Mouse (Mus musculus) layer of hippocampus, adult 18-20 months (tissue): ENCODE results near the gene Rangap1. TPM values are rescaled to one million over a fixed set of nuclear protein-coding genes. Genes with fewer than 3 reads are reported as not detected.

Experiments used
- DNase-seq, 2 experiments: peaks; one replicate each; pipeline ENCODE4 v3.0.0; 2022; ENCODE audit warnings: low spot score in 2 of 2
- total RNA-seq, 2 experiments: library from RNA; stranded (reverse); gene quantifications; 2 replicates each; pipeline ENCODE4 v1.2.3; 2021

Rangap1 gene
- total RNA-seq, 2 experiments from 2014 or later: 158 to 167 TPM

DNA sequence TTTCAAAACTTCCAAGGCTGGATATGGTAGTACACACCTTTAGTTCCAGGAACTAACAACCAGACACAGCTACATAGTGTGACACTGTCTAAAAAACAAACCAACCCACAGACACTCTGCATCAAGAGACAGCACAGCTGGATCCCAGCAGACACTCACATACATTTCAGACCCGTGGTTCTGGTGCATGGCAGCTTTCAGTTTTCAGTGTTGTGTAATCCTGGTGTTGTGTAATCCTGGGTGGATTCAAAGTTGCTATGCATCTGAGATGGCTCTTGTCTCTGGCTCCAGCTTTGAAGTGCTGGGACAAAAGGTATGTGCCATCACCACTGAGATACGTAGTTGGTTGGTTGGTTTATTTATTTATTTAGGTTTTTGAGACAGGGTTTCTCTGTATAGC is 46.8 kb downstream of the Rangap1 start:
- DNase-seq: no peak

DNA sequence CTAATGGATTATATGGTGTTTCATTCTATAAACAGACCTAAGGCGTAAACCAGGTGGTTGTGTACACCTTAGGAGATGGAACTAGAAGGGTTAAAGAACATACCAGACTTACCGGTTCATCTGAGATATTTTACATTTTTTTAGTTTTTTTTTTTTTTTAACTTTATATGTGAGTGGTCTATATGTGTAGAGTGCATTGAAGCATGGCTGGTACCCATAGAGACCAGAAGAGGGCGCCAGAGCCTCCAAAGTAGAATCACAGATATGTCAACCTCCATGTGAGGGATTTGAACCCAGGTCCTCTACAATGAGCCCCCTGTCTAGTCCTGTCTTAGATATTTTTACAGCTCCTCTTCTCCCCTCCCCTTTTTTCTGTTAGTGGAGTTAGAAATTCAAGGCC is 47.5 kb downstream of the Rangap1 start:
- peak in 1 of 2 experiments; percentile 42 for DNase-seq

DNA sequence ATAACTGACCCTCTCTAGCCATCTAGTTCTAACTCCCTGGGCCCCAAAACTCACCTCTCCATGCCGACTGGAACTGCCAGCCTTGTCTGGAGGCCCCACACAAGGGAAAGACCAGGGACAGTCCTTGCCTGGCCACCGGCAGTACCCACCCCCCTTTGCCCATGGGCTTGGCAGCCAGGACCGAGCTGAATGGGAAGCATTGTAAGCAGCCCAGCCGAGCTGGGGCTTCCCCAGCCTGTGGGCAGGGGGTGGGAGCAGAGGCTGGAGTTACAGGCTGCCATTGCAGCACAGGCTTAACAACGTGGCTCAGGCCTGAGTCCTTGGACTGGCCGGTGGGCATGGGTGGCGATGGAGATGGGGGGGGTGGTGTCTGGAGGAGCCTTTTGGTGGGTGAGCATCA is 48.2 kb downstream of the Rangap1 start, which contains the start of gene Chadl:
Gene Chadl, minus strand, starts transcription at position 113 of the 400 bp plus-strand sequence.
- DNase-seq: peak in 1 of 2 experiments; percentile 48

DNA sequence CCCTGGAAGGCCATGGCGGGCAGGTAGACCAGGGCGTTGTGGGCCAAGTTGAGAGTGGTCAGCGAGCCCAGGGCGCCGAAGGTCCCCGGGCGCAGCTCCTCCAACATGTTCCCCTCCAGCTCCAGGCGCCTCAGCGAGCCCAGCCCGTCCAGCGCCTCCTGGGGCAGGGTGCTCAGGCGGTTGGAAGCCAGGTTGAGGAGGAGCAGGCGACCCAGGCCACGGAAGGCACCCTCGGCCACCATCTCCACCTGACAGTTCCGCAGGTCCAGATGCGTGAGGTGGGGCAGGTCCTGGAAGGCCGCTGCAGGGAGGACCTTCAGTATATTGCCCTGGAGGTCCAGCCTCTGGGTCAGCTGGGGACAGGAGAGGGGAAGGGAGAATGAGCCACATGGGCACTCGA is 50.4 kb downstream of the Rangap1 start:
- no peak for DNase-seq

DNA sequence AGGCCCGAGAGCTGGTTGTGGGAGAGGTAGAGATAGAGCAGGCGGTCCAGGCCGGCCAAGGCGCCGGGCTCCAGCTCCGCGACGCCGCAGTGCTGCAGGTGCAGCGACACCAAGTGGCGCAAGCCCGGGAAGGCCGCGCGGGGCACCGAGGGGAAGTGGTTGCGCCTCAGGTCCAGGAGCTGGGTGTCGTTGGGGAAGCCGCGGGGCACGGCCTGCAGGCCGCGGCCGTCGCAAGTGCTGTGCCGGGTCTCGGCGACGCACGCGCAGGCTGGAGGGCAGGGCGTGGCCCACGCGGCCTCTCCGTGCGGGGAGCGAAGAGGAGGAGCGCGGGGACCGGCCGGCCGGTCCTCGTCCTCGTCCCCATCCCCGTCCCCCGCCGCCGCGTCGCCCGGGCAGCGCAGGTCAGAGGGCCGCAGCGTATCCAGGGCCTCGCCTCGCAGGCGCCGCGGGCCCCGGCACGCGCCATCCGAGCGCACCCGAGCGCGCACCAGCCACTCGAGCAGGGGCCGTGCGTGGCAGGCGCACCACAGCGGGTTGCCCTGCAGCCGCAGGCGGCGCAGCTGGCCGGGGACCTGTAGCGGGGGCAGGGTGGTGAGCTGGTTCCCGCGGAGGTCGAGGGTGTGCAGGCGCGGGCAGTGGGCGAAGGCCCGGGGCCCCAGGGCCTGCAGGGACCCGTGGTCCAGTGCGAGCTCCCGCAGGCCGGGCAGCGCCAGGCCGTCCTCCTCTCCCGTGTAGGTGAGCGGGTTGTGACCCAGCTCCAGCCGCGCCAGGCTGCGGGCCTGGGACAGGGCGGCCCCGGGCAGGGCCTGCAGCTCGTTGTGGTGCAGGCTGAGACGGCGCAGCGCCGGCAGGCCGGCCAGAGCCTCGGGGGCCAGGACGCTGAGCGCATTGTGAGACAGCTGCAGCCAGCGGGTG is 51.1 kb downstream of the Rangap1 start:
- peak; percentile 37 to 68 for DNase-seq

DNA sequence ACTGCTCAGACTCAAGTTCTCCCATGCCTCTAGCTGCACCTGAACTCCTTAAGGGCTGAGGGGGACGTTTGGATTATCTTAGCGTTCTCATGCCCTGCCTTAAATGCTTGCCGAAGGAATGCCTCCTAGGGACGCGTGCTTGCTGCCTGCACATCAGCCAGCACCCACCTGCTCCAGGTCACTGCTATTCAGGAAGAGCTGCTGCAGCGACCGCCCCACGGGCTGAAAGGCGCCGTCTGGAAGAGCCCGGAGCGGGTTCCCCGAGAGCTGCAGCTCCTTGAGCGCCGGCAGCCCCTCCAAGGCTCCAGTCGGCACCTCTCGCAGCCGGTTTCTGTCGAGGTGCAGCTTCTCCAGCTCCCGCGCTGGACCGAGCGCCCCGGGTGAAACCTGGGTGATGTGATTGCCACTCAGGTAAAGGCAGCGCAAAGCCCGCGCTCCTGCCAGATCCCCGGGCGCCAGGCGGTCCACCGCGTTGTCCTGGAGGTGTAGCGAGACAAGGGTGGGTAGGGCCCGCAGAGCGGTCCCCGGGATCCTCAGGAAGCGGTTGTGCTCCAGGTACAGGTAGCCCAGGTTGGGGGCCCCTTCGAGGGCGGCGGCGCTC is 51.9 kb downstream of the Rangap1 start:
- DNase-seq: peak in 1 of 2 experiments; percentile 18

DNA sequence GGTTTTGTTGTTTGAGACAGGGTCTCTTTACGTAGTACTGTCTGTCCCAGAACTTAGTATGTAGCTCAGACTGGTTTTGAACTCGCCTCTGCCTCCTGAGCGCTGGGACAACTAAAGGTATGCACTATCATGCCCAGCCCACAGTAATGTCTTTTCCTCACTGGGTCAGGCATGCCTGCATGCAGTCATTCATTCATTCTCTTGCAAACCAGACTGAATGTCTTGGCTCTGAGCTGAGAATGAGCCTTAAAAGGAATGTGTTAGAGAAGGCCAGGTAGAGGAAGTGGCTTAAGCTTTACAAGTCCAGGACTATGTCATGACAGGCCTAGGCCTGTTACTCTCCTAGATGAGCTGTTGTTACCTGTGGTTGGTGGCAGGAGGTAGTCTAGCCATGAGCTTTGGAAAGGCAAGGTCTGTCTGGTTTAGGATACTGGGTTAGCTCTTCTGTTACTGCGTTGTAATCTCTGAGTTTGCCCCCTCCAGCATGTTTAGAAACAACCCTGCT is 65.0 kb downstream of the Rangap1 start:
- DNase-seq: no peak

DNA sequence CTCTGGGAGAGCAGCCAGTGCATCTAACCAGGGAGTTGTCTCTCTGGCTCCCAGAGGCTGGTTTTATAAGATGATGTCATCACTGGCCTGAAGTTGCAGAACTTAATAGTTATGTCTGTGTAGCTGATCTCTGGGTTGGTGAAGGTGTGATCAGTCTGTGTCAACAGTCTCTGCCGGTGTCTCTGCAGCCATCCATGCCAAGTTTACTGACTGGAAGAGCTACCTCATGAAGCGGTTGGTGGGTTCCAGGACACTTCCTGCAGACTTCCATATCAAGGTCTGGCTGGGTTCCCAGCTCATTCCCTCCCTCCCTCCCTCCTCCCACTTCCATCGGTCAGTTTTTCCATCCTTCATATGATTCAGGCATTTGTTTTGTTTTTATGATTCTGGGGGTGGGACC is 68.7 kb downstream of the Rangap1 start:
- no peak for DNase-seq

DNA sequence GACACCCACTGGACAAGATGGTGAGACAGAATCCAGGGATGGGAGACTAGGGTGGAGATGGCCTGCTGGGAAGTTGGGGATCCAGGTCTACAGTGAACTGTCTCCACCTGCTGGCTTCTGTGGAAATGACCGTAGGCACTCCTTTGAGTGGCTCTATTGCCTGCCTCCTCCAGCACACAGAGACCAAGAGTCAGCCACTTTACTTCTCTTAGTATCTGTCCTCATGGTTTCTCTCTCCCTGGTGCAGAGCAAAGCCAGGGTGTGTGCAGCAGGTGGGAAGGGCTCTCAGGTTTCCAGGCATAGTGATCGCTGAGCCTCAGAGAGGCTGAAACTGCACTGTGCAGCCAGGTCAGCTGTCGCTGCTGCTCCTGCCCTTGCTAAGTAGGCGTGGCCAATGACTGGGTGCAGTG is 75.1 kb downstream of the Rangap1 start:
- peak in 1 of 2 experiments; percentile 62 for DNase-seq

DNA sequence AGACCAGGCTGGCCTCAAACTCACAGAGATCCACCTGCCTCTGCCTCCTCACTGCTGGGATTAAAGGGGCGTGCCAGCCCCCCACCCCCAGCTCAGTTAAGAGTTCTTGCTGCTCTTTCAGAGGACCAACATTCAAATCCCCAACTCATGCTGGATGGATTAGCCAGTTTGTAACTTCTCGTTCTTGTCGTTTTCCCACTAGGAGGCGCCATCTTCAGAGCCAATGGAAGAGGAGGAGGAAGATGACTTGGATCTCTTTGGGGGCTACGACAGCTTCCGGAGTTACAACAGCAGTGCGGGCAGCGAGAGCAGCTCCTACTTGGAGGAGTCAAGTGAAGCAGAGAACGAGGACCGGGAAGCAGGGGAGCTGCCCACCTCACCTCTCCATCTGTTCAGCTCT is 78.4 kb downstream of the Rangap1 start:
- no peak for DNase-seq

DNA sequence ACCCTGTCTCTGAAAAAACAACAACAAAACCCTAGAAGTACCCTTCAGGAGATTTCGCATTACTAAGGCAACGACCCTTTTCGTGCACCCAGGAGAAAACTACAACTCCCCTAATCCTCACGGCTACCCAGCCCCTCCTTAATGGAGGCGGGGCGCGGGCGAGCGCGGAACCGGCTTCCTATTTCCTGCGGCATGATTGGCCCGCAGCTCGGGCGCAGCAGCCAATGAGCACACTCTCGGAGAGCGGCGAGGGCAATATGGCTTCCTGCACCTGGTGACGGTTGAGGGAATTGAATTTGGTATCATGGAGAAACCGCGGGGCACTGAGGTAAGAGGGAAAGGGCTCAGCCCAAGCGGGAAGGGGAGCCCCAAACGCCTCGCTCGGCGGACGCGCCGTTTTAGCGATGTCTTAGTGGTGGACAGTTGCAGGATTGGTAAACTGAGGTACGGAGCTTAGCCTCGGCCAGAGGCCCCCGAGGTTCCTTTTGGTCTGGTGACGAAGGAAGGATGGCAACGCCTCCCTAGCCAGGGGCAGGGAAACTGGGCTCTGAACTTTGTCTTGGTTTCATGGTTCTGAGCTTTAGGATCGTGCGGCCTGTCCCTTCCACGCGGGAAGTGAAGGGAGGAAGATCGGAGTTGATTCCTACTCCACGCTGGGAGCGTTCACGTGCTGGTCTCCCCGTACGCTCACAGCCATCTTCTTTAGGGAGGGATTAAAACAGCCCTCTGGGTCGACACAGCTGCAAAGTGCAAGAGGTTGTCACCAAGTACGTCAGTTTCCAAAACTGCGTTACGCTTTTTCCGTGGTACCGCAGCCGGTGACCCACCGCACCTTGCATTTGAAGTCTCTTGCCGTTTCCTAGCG is 81.4 kb downstream of the Rangap1 start, which contains the start of gene L3mbtl2:
Gene L3mbtl2, plus strand, starts transcription at position 193 of the 865 bp plus-strand sequence.
- DNase-seq: peak; percentile 93 to 94

DNA sequence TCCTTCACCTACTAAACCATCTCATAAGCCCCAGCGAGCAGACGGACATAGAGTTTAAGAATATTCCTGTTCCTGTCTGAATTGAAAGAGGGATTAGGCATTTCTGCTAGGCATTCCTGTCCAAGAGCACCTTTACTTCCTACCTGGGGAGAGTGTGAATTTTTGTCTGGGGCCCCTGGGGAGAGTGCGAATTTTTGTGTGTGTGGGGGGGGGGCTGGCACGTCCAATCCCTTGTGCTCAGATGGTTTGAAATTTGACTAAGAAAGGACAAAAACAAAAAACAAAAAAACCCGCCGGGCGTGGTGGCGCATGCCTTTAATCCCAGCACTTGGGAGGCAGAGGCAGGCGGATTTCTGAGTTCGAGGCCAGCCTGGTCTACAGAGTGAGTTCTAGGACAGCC is 82.0 kb downstream of the Rangap1 start:
- no peak for DNase-seq

DNA sequence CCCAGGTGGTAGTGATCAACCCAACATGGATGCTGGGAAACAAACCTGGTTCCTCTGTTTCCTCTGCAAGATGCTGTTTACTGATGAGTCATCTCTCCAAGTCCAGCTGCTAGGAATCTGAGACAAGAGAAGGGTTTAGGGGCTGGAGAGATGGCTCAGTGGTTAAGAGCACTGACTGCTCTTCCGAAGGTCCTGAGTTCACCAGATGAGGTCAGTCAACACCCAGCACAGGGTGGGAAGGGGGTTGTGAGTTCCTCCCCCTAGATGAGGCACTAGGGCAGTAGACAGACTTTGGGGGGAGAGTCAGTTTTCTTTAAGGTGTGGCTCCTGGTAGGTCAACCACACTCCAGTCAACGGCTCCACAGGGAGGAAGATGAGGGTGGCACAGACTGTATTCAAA is 83.6 kb downstream of the Rangap1 start:
- DNase-seq: no peak

Other genes starting within 250 kb of the Rangap1 start
- gene Ep300, start 160.2 kb downstream of the Rangap1 start, total RNA-seq: 10 to 100 TPM; 66.0 to 70.6 TPM
- gene L3mbtl2, start 81.6 kb downstream of the Rangap1 start, total RNA-seq: 10 to 100 TPM; 37.1 to 44.8 TPM
- gene Chadl, start 48.2 kb downstream of the Rangap1 start, total RNA-seq: 10 to 100 TPM in 1 of 2 experiments, 1 to 10 TPM in 1; 9.7 to 11.8 TPM
- 100 to 1,000 TPM; 154 to 159 TPM for gene Zc3h7b, start 473 bp downstream of the Rangap1 start, total RNA-seq
- gene Tef, start 56.9 kb upstream of the Rangap1 start, total RNA-seq: 100 to 1,000 TPM; 293 to 297 TPM
- gene Tob2, start 113.3 kb upstream of the Rangap1 start, total RNA-seq: 10 to 100 TPM; 33.8 to 45.2 TPM
- gene Phf5a, start 126.4 kb upstream of the Rangap1 start, total RNA-seq: 10 to 100 TPM; 34.3 to 36.2 TPM
- gene Aco2, start 126.8 kb upstream of the Rangap1 start, total RNA-seq: 100 to 1,000 TPM; 452 to 460 TPM
- 10 to 100 TPM; 47.4 to 50.7 TPM for gene Polr3h, start 180.7 kb upstream of the Rangap1 start, total RNA-seq
- gene Csdc2, start 191.2 kb upstream of the Rangap1 start, total RNA-seq: 10 to 100 TPM; 71.1 to 72.6 TPM
- 100 to 1,000 TPM; 216 to 221 TPM for gene Pmm1, start 215.4 kb upstream of the Rangap1 start, total RNA-seq
- gene 1700029P11Rik, start 235.0 kb upstream of the Rangap1 start, total RNA-seq: not detected
- gene Xrcc6, start 242.3 kb upstream of the Rangap1 start, total RNA-seq: 10 to 100 TPM; 26.3 to 27.1 TPM